Mouse (Mus musculus) small intestine, adult 2 months (tissue): ENCODE results near the gene Gm4763. TPM values are rescaled to one million over a fixed set of nuclear protein-coding genes. Genes with fewer than 3 reads are reported as not detected.
"Not testable (repeated sequence)": the region's sequence is repeated elsewhere in the genome, so short reads cannot be mapped to it uniquely, and the experiment has no call there.

Source experiments
- H3K27ac ChIP-seq: fragments of 200-500 bp; 2 replicates; pipeline ENCODE4 v1.5.1; 2012; ENCODE audit warnings: low read depth, low read length, control low read depth, inconsistent platforms; ENCODE audit not compliant: insufficient read depth
- H3K27me3 ChIP-seq: fragments of 200-500 bp; 2 replicates; pipeline ENCODE4 v1.6.1; 2012; ENCODE audit warnings: mild to moderate bottlenecking, moderate library complexity, low read length, inconsistent platforms; ENCODE audit not compliant: control insufficient read depth, insufficient read depth
- H3K36me3 ChIP-seq: fragments of 200-500 bp; 2 replicates; pipeline ENCODE4 v1.6.1; 2012; ENCODE audit warnings: mild to moderate bottlenecking, low read length, control low read depth, inconsistent platforms; ENCODE audit not compliant: control insufficient read depth, insufficient read depth
- H3K4me1 ChIP-seq: fragments of 200-500 bp; 2 replicates; pipeline ENCODE4 v1.6.1; 2012; ENCODE audit warnings: low read length, inconsistent platforms, mixed read lengths; ENCODE audit not compliant: control insufficient read depth, insufficient read depth, insufficient read length
- H3K4me3 ChIP-seq: fragments of 200-500 bp; 2 replicates; pipeline ENCODE4 v1.5.1; 2012; ENCODE audit warnings: low read depth, mild to moderate bottlenecking, control low read depth, inconsistent platforms, low read length, moderate library complexity
- CTCF ChIP-seq: fragments of 200-500 bp; IDR thresholded peaks from 2 replicates; pipeline ENCODE4 v1.5.1; 2012; ENCODE audit warnings: low read depth, mild to moderate bottlenecking, control low read depth, inconsistent platforms, low read length, moderate library complexity, mixed read lengths; ENCODE audit not compliant: insufficient replicate concordance, insufficient read length; ENCODE audit errors: extremely low read depth
- POLR2A ChIP-seq: fragments of 200-500 bp; IDR thresholded peaks from 2 replicates; pipeline ENCODE4 v1.6.1; 2012; ENCODE audit warnings: low read depth, mild to moderate bottlenecking, control low read depth, inconsistent platforms, low read length, moderate library complexity
- WGBS: fragments of 180-500 bp; shearing (Covaris S2); methylation state at CpG from one replicate; pipeline ENCODE4 v1.1.7; 2018; 5-methylcytosine and 5-hydroxymethylcytosine counted together
- polyA plus RNA-seq: library from polyadenylated mRNA; depleted of rRNA; stranded (reverse); fragments of >200 nt; gene quantifications from 2 replicates; pipeline ENCODE4 v1.2.3, GENCODE M21; 2012; rRNA removed

The Gm4763 gene
- not detected in 2 replicates for polyA plus RNA-seq

GRCm38 (mm10) chr7:24726808-24727207 is at the start of gene Gm4763:
Gene Gm4763, minus strand, starts transcription at chr7:24726908.
- not testable (repeated sequence) for H3K27me3 ChIP-seq
- 87% methylated on average over 11 of the region's 11 CpGs for WGBS

GRCm38 (mm10) chr7:24776145-24776544 is 49.4 kb upstream of the Gm4763 start:
- TF ChIP-seq POLR2A, result no peak
- no peak for TF ChIP-seq CTCF
- no peaks in the 10 kb centered on the region for H3K27me3 ChIP-seq
- WGBS, result 67% methylated on average over 2 of the region's 2 CpGs
- H3K4me1 ChIP-seq, result peaks cover 2% of the 10 kb centered on the region; the same call in 1 of the 2 replicates
- no peak overlapping the region for H3K27ac ChIP-seq
- H3K4me3 ChIP-seq, result no peak overlapping the region
- H3K36me3 ChIP-seq, result no peaks in the 10 kb centered on the region

More at GRCm38 (mm10) chr7:24726808-24727207, at the start of gene Gm4763:
- not testable (repeated sequence) for H3K4me1 ChIP-seq, H3K36me3 ChIP-seq, H3K4me3 ChIP-seq, H3K27ac ChIP-seq

GRCm38 (mm10) chr7:24773942-24774535 is 47.3 kb upstream of the Gm4763 start:
- Histone ChIP-seq H3K4me1 (no peaks in the 10 kb centered on the region), H3K4me3 (no peak overlapping the region), H3K27me3 (no peaks in the 10 kb centered on the region), H3K36me3 (no peaks in the 10 kb centered on the region), H3K27ac (no peak overlapping the region)
- 37% methylated on average over 3 of the region's 3 CpGs for WGBS
- TF ChIP-seq CTCF, result no peak

GRCm38 (mm10) chr7:24771361-24771760 is 44.7 kb upstream of the Gm4763 start:
- Histone ChIP-seq H3K27me3 (no peaks in the 10 kb centered on the region), H3K4me1 (no peaks in the 10 kb centered on the region), H3K36me3 (no peaks in the 10 kb centered on the region), H3K4me3 (no peak overlapping the region), H3K27ac (no peak overlapping the region)
- TF ChIP-seq CTCF (no peak), POLR2A (no peak)

GRCm38 (mm10) chr7:24762574-24762973 is 35.9 kb upstream of the Gm4763 start:
- WGBS, result 41% methylated on average over 8 of the region's 8 CpGs
- Histone ChIP-seq H3K4me3 (no peak overlapping the region), H3K27me3 (no peaks in the 10 kb centered on the region), H3K27ac (peak overlapping the region; percentile 75), H3K36me3 (no peaks in the 10 kb centered on the region), H3K4me1 (peaks cover 15% of the 10 kb centered on the region)
- TF ChIP-seq CTCF, result no peak
- no peak for TF ChIP-seq POLR2A

GRCm38 (mm10) chr7:24761161-24761560 is 34.5 kb upstream of the Gm4763 start:
- 44% methylated on average over 6 of the region's 6 CpGs for WGBS
- H3K4me3 ChIP-seq, result no peak overlapping the region
- no peaks in the 10 kb centered on the region for H3K27me3 ChIP-seq
- H3K27ac ChIP-seq, result peak overlapping the region; percentile 25
- H3K36me3 ChIP-seq, result no peaks in the 10 kb centered on the region
- TF ChIP-seq POLR2A (no peak), CTCF (no peak)
- peaks cover 15% of the 10 kb centered on the region for H3K4me1 ChIP-seq

GRCm38 (mm10) chr7:24760211-24760610 is 33.5 kb upstream of the Gm4763 start, which contains the start of gene Cd177:
Gene Cd177, minus strand, starts transcription at chr7:24760311.
- TF ChIP-seq POLR2A (no peak), CTCF (no peak)
- peak within 1 kb of the TSS; percentile 25; the same call in 1 of the 2 replicates for H3K27ac ChIP-seq
- no peaks in the 10 kb centered on the region for H3K36me3 ChIP-seq
- peaks cover 15% of the 10 kb centered on the region for H3K4me1 ChIP-seq
- no peak within 1 kb of the TSS for H3K4me3 ChIP-seq
- H3K27me3 ChIP-seq, result no peaks in the 10 kb centered on the region
- WGBS, result 53% methylated on average over 6 of the region's 6 CpGs

GRCm38 (mm10) chr7:24758520-24758919 is 31.8 kb upstream of the Gm4763 start:
- TF ChIP-seq POLR2A (no peak), CTCF (no peak)
- H3K27ac ChIP-seq, result no peak overlapping the region
- H3K27me3 ChIP-seq, result no peaks in the 10 kb centered on the region
- WGBS, result 87% methylated on average over 1 of the region's 1 CpGs
- no peak overlapping the region for H3K4me3 ChIP-seq
- no peaks in the 10 kb centered on the region for H3K36me3 ChIP-seq
- H3K4me1 ChIP-seq, result peaks cover 15% of the 10 kb centered on the region
